Comparison of ENCODE assay signal across 20 mouse cellular contexts in the genomic region with DNA sequence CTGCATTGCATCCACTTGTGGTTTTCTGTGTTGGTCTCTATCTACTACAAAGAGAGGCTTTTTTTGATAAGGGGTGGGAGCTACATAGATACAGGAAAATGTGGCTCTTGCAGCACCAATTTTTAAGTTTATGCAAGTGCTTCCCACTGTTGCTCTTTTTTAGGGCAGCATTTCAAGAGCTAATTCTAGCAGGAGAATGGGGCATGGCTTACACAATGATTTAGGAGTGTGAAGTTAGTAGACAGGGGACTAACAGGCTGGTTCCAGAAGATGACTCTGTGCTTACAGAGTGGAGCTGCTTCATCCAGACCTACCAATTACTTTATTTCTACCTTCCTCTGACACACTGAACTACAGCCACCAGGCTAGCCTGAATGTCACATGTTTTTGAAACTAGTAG.
DNase-seq lines count a peak whose midpoint lies in the region; ATAC-seq and TF ChIP-seq lines count a peak whose summit lies in the region.
"Had no signal": no experiment of that assay in that cellular context is flagged by ENCODE, and none has a peak within 500 bp of the region (broad histone marks: within the 10 kb centered on the region; RNA-seq: fewer than 3 reads in every experiment).

No protein-coding gene starts in this region.

- H3K27ac ChIP-seq in left cerebral cortex, adult 2 months = peak overlapping the region; percentile 60

- H3K4me3 ChIP-seq in left cerebral cortex, adult 2 months = no peak overlapping the region

- intact Hi-C loops in left cerebral cortex, adult 2 months (cut with DNase I) = loop anchor here (5.0 kb wide), 1 partner anchor 36 kb away; no protein-coding TSS in a partner anchor

- no peak for TF ChIP-seq CTCF in left cerebral cortex, adult 2 months (IDR thresholded peaks at IDR 0.05)

- peak; percentile 88 for ATAC-seq in frontal cortex, adult (ENCODE audit: low TSS enrichment)
- ATAC-seq: activated CD4-positive, CD25-positive, alpha-beta regulatory T cell, adult 4 months; CD4-positive, CD25-positive, alpha-beta regulatory T cell, adult 4 months; Patski had no signal

- no peak for DNase-seq in frontal cortex, postnatal 10 days (ENCODE audit: low spot score in 2 of 2)
- DNase-seq in left cerebral cortex, adult 2 months (ENCODE audit: extremely low spot score in 1 of 2, low spot score in 2 of 2) = no peak
- no peak for DNase-seq in left cerebral cortex, adult 9 months (ENCODE audit: low spot score in 2 of 2)
- DNase-seq in brain, adult 2 months (ENCODE audit: low read depth, low spot score) = peak; percentile 68
- no peak for DNase-seq in neural tube, embryonic 10.5 days (ENCODE audit: extremely low spot score, low spot score)
- DNase-seq: adrenal gland, adult 2 months; adrenal gland, adult 8-10 months; adrenal gland, postnatal 10 days; adrenal gland, postnatal 14 days; adrenal gland, postnatal 25 days; adrenal gland, postnatal 36 days; B cell, adult 2 months; cerebellum, adult 11 months; cerebellum, adult 11-12 months; cerebellum, adult 18-20 months; cerebellum, adult 2 months had no signal
